Mouse (Mus musculus): ENCODE data around the gene Wfs1. TPM values are rescaled to one million over a fixed set of nuclear protein-coding genes. Genes with fewer than 3 reads are reported as not detected.
"Not testable (repeated sequence)": the region's sequence is repeated elsewhere in the genome, so short reads cannot be mapped to it uniquely, and the experiment has no call there.

The Wfs1 gene
- polyA plus RNA-seq, 1 experiment from 2014 or later = 6.1 TPM

DNA sequence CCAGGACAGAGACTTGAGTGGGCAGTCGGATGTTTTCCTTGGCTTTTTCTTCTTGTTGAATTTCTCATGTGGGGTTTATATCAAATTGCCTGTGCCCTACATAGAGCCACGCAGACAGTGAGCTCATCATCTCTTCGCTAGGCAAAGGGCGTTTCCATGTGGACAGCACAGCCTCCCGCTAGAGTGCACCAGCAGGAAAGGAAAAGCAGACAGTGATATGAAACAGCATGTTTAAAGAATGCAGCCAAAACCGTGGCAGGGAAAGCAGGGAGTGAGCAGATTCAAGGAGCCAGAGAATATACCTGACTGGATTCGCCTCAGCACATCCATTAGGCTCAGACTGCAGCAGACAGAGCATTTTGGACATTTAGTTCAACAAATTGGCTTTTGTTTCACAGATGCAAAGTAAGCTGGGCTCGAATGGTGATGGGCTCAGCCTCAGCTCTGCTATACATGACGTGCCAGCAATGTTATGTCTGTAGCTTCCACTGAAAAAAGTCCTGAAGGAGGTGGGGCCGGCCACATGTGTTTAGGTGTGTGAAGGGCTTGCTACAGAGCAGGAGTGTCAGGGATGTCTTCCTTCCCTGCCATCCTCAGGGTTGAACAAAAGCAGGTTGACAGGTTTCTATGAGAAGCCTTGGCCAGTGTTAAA is 21.8 kb upstream of the Wfs1 start:
- peaks cover 11% of the 10 kb centered on the region for H3K27me3 ChIP-seq
- peak; percentile 76; the same call in 1 of the 2 replicates for ATAC-seq (replicated peaks)

GRCm38 (mm10) chr5:37009761-37010160 is 20.8 kb upstream of the Wfs1 start:
- not testable (repeated sequence) for H3K4me2 ChIP-seq (replicated peaks); H3K9me3 ChIP-seq; H3K4me3 ChIP-seq; ATAC-seq (replicated peaks); H3K36me3 ChIP-seq; H3K27me3 ChIP-seq; H3K27ac ChIP-seq (replicated peaks); H3K4me1 ChIP-seq; H3K9ac ChIP-seq (replicated peaks)
- 31% methylated on average over 13 of the region's 13 CpGs for WGBS

More for the DNA sequence above, 21.8 kb upstream of the Wfs1 start:
- no peak overlapping the region for H3K4me2 ChIP-seq (replicated peaks)
- H3K9me3 ChIP-seq = no peaks in the 10 kb centered on the region
- no peak overlapping the region for H3K9ac ChIP-seq (replicated peaks)
- no peak overlapping the region for H3K4me3 ChIP-seq
- WGBS = 63% methylated on average over 10 of the region's 10 CpGs
- 0 out of 2 replicates have a peak overlapping the region, but pooled peaks have one; percentile 5 for H3K27ac ChIP-seq (replicated peaks)
- H3K4me1 ChIP-seq = peaks cover 4% of the 10 kb centered on the region
- no peaks in the 10 kb centered on the region for H3K36me3 ChIP-seq

DNA sequence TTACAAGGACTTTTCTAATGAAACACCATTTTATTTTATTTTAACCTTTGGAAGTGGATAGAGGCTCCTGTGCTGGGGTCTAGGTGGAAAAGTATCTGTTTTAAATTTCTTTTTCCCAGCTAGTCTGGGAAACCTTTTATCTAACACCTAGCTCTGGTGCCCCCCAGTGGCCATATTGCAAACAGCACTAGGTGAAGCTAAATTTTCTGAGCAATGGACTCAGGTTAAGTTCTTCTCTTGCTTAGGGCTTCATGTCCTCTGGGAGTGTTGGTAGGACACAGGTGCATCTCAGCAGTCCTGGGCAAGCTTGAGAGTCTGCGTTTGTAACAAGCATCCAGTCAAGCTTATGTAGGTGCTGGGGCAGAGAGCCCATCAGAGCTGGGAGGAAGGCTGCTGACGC is 13.0 kb upstream of the Wfs1 start:
- Histone ChIP-seq H3K4me3 (no peak overlapping the region), H3K27me3 (no peaks in the 10 kb centered on the region), H3K9ac (replicated peaks) (no peak overlapping the region), H3K4me1 (no peaks in the 10 kb centered on the region), H3K9me3 (no peaks in the 10 kb centered on the region), H3K27ac (replicated peaks) (no peak overlapping the region), H3K4me2 (replicated peaks) (no peak overlapping the region), H3K36me3 (no peaks in the 10 kb centered on the region)
- WGBS = 47% methylated on average over 2 of the region's 2 CpGs
- ATAC-seq (replicated peaks) = no peak

GRCm38 (mm10) chr5:37001002-37001401 is 12.0 kb upstream of the Wfs1 start:
- Histone ChIP-seq H3K9me3 (no peaks in the 10 kb centered on the region), H3K9ac (replicated peaks) (no peak overlapping the region)
- 85% methylated on average over 9 of the region's 9 CpGs for WGBS

GRCm38 (mm10) chr5:36997996-36998395 is 9.0 kb upstream of the Wfs1 start:
- ATAC-seq (replicated peaks) = no peak
- H3K9me3 ChIP-seq = no peaks in the 10 kb centered on the region
- H3K27me3 ChIP-seq = no peaks in the 10 kb centered on the region
- no peaks in the 10 kb centered on the region for H3K4me1 ChIP-seq
- no peak overlapping the region for H3K27ac ChIP-seq (replicated peaks)
- WGBS = 41% methylated on average over 5 of the region's 5 CpGs
- no peak overlapping the region for H3K4me2 ChIP-seq (replicated peaks)
- H3K36me3 ChIP-seq = no peaks in the 10 kb centered on the region
- H3K4me3 ChIP-seq = no peak overlapping the region
- no peak overlapping the region for H3K9ac ChIP-seq (replicated peaks)

More at GRCm38 (mm10) chr5:37001002-37001401, 12.0 kb upstream of the Wfs1 start:
- H3K4me1 ChIP-seq = no peaks in the 10 kb centered on the region
- ATAC-seq (replicated peaks) = no peak
- H3K27me3 ChIP-seq = no peaks in the 10 kb centered on the region
- H3K4me2 ChIP-seq (replicated peaks) = no peak overlapping the region
- H3K4me3 ChIP-seq = no peak overlapping the region
- no peak overlapping the region for H3K27ac ChIP-seq (replicated peaks)
- no peaks in the 10 kb centered on the region for H3K36me3 ChIP-seq

DNA sequence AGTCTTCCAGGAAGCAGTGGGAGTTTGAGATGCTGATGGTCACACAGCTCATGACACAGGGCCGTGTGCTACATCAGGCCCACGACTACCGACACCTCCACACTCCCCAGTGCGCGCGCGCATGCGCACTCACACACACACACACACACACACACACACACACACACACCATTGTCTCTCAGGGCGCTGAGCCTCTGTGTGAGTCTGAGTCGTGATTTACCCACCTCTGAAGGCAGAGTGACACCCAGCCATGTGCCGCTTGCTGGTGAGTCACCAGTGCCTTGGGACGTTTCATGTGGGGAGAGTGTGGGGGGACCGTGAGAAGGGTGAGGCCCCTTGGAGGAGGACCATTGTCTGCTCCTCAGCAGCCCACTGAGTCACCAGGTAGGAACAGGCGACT is 7.4 kb upstream of the Wfs1 start:
- no peak for ATAC-seq (replicated peaks)
- Histone ChIP-seq H3K4me2 (replicated peaks) (no peak overlapping the region), H3K9ac (replicated peaks) (no peak overlapping the region), H3K27ac (replicated peaks) (no peak overlapping the region), H3K36me3 (no peaks in the 10 kb centered on the region), H3K27me3 (no peaks in the 10 kb centered on the region), H3K9me3 (no peaks in the 10 kb centered on the region), H3K4me1 (no peaks in the 10 kb centered on the region), H3K4me3 (no peak overlapping the region)
- WGBS = 85% methylated on average over 14 of the region's 14 CpGs

DNA sequence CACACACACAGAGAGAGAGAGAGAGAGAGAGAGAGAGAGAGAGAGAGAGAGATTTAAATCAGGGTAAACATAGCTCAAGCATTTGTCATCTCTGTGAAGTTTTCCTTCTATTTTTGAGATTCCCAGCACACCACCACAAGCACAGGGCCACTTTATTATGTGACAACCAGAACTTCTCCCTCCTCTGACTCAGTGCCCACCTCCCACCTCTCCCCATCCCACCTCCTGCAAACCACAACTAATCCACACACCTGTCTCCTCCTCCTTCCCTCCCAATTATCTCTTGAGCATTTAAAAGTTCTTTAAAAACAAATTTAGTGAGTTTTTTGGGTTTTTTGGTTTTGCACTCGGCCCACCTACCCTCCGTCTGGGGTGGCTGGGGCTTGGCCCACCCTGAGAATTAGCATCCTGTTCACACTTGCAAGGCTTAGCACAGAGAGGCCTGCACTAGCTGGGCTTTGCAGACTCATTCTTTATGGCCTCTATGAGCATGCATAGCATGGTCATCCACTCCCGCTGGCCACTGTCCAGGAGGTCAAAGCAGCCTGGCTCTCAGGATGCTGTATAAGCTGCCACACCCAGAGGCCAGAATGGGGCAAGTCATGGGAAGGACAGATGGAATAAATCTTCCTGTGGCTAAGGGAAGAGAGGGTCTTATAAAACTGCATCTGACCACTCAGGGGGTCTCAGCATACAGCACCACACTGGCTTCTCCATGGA is 1.8 kb upstream of the Wfs1 start:
- 84% methylated on average over 3 of the region's 3 CpGs for WGBS
- Histone ChIP-seq H3K4me1 (peaks cover 22% of the 10 kb centered on the region), H3K9me3 (no peaks in the 10 kb centered on the region), H3K9ac (replicated peaks) (no peak overlapping the region), H3K36me3 (no peaks in the 10 kb centered on the region), H3K4me2 (replicated peaks) (no peak overlapping the region), H3K4me3 (no peak overlapping the region), H3K27me3 (no peaks in the 10 kb centered on the region), H3K27ac (replicated peaks) (no peak overlapping the region)
- ATAC-seq (replicated peaks) = no peak

DNA sequence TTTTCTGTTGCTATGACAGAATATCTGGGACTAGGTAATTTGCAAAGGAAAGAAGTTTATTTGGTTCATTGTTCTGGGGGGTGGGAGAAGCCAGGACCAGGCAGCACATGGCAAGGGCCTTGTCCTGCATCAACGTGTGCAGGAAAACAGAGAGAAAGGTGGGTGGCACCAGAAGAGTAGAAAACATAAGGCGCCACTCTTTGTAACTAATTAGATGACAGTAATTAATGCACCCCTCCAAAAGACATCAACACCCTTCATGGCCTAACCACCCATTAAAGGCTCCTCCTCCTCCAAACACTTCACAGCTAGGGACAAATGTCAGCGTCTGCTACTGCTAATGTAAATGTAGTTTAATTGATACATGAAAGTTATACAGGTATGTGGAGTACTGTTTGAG is 1.2 kb upstream of the Wfs1 start:
- 16% methylated on average over 3 of the region's 3 CpGs for WGBS
- no peaks in the 10 kb centered on the region for H3K27me3 ChIP-seq
- no peak overlapping the region for H3K4me2 ChIP-seq (replicated peaks)
- no peak overlapping the region for H3K4me3 ChIP-seq
- H3K9me3 ChIP-seq = no peaks in the 10 kb centered on the region
- no peak overlapping the region for H3K9ac ChIP-seq (replicated peaks)
- peaks cover 22% of the 10 kb centered on the region for H3K4me1 ChIP-seq
- no peak for ATAC-seq (replicated peaks)
- H3K36me3 ChIP-seq = no peaks in the 10 kb centered on the region
- H3K27ac ChIP-seq (replicated peaks) = no peak overlapping the region

- Histone ChIP-seq H3K4me2 (replicated peaks) (peak overlapping the region; percentile 93), H3K9me3 (no peaks in the 10 kb centered on the region), H3K27me3 (no peaks in the 10 kb centered on the region), H3K27ac (replicated peaks) (no peak overlapping the region), H3K9ac (replicated peaks) (no peak overlapping the region), H3K36me3 (no peaks in the 10 kb centered on the region), H3K4me1 (peaks cover 22% of the 10 kb centered on the region), H3K4me3 (peak overlapping the region; percentile 58)
- 4% methylated on average over 3 of the region's 3 CpGs for WGBS
- ATAC-seq (replicated peaks) = no peak
Observed at GRCm38 (mm10) chr5:36989625-36989977, 596 bp upstream of the Wfs1 start.

GRCm38 (mm10) chr5:36988124-36988780 is 753 bp downstream of the Wfs1 start:
- no peak overlapping the region for H3K27ac ChIP-seq (replicated peaks)
- H3K4me1 ChIP-seq = peaks cover 22% of the 10 kb centered on the region
- 11% methylated on average over 24 of the region's 24 CpGs for WGBS
- peak overlapping the region; percentile 93 for H3K4me2 ChIP-seq (replicated peaks)
- peak; percentile 43 for ATAC-seq (replicated peaks)
- H3K4me3 ChIP-seq = peak overlapping the region; percentile 58
- H3K36me3 ChIP-seq = no peaks in the 10 kb centered on the region
- no peaks in the 10 kb centered on the region for H3K27me3 ChIP-seq
- H3K9me3 ChIP-seq = no peaks in the 10 kb centered on the region
- H3K9ac ChIP-seq (replicated peaks) = peak overlapping the region; percentile 51

GRCm38 (mm10) chr5:36986617-36987016 is 2.4 kb downstream of the Wfs1 start:
- WGBS = 78% methylated on average over 1 of the region's 1 CpGs

DNA sequence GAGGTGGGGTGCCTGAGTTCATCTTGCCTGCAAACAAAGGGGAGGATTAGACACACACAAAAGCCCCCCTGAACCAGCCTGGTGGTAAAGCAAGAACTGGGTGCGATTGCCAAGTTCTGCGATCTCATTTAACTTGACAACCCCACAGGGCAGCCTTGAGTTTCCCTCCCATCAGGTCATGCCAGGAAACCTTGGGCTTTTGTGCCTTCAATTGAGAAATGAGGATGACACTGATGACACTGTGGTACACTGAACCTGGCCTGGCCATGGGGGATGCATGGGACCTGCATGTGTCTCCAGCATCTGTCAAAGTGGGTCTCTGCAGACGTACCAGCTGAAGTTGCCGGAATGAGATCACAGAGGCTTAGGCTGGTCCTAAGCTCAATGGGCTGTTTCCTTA is 6.7 kb downstream of the Wfs1 start:
- 50% methylated on average over 4 of the region's 4 CpGs for WGBS
- no peak overlapping the region for H3K9ac ChIP-seq (replicated peaks)
- ATAC-seq (replicated peaks) = no peak

More at GRCm38 (mm10) chr5:36986617-36987016, 2.4 kb downstream of the Wfs1 start:
- H3K4me2 ChIP-seq (replicated peaks) = no peak overlapping the region
- no peaks in the 10 kb centered on the region for H3K36me3 ChIP-seq
- no peaks in the 10 kb centered on the region for H3K9me3 ChIP-seq
- H3K4me3 ChIP-seq = no peak overlapping the region
- ATAC-seq (replicated peaks) = no peak
- peaks cover 22% of the 10 kb centered on the region for H3K4me1 ChIP-seq
- no peak overlapping the region for H3K27ac ChIP-seq (replicated peaks)
- no peaks in the 10 kb centered on the region for H3K27me3 ChIP-seq
- H3K9ac ChIP-seq (replicated peaks) = no peak overlapping the region

More for the DNA sequence above, 6.7 kb downstream of the Wfs1 start:
- Histone ChIP-seq H3K4me3 (no peak overlapping the region), H3K27ac (replicated peaks) (no peak overlapping the region), H3K27me3 (no peaks in the 10 kb centered on the region), H3K4me2 (replicated peaks) (no peak overlapping the region), H3K36me3 (no peaks in the 10 kb centered on the region), H3K9me3 (no peaks in the 10 kb centered on the region), H3K4me1 (no peaks in the 10 kb centered on the region)

All from forebrain, embryonic 15.5 days (tissue).